Mouse (Mus musculus) spleen, adult 2 months (tissue): ENCODE measurements at regions not wholly inside any gene's neighbourhood (a gene's known extent, or its start where the extent isn't known, plus 50 kb on each side); places are given as distances from the start of the nearest gene placed in this dataset.

Experiments used
- CTCF ChIP-seq: fragments of 200-500 bp; IDR thresholded peaks from 2 replicates; pipeline ENCODE4 v1.5.1; 2011; ENCODE audit warnings: mild to moderate bottlenecking, inconsistent platforms; ENCODE audit not compliant: insufficient read depth, insufficient read length, insufficient replicate concordance; ENCODE audit errors: extremely low read depth
- POLR2A ChIP-seq: fragments of 200-500 bp; IDR thresholded peaks from 2 replicates; pipeline ENCODE4 v1.6.1; 2011; ENCODE audit warnings: low read depth, low read length, inconsistent platforms

GRCm38 (mm10) chr4:131590136-131590535 is 248.0 kb downstream of the Ptpru start:
- no peak for TF ChIP-seq POLR2A
- no peak for TF ChIP-seq CTCF
